Mouse (Mus musculus): Measurements from ENCODE around the gene Cds1. TPM values are rescaled to one million over a fixed set of nuclear protein-coding genes. Genes with fewer than 3 reads are reported as not detected.

Cds1 gene
- polyA plus RNA-seq (2012; ENCODE audit: insufficient read depth, insufficient read length, missing spikeins): 16.3 and 16.4 TPM in 2 replicates

DNA sequence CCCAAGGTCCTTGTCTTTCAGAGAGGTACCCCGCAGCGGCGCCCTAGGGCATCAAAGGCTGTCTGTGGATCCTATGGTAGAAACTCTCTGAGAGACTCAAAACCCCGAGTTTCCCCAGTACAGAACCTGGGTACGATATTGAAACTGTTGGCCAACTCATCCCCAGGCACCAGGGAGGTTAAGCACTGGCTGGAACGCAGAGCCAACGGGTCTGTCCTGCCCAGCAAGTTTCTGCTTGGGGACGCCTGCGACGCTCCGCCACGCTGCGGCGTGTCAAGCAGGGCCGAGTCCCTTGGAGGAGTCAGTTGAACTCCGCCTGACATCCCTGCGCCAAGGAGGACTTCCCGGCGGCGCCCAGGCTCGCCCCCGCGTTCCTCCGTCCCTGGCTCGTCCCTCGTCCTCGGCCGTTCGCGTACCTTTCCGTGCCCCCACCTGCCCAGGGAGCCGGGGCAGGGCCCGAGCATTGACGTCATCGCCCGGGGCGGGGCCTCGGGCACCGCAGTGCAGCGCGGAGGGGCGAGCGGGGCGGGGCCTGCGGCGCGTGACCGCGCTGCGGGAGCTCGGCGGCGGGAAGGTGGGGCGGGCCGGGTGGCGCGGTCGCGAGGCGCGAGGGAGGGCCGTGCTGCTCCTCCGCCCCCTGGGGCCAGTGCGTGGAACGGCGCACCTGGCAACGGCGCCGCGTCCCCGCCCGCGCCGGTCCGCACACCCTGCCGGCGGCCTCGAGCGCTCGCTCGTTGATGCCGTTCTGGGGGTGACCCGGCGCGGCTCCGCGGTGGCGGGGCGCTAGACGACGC is at the start of gene Cds1:
Gene Cds1 (plus strand): TSS at position 577 of the 794 bp plus-strand sequence.
- peak within 1 kb of the TSS; percentile 81 for H3K27ac ChIP-seq (replicated peaks; ENCODE audit: low read depth, low read length)
- H3K4me3 ChIP-seq (ENCODE audit: insufficient read depth, low read depth, low read length): peak within 1 kb of the TSS; percentile 87
- H3K4me1 ChIP-seq (ENCODE audit: control insufficient read depth, insufficient read depth, insufficient read length, low read length): no peaks in the 10 kb centered on the region

DNA sequence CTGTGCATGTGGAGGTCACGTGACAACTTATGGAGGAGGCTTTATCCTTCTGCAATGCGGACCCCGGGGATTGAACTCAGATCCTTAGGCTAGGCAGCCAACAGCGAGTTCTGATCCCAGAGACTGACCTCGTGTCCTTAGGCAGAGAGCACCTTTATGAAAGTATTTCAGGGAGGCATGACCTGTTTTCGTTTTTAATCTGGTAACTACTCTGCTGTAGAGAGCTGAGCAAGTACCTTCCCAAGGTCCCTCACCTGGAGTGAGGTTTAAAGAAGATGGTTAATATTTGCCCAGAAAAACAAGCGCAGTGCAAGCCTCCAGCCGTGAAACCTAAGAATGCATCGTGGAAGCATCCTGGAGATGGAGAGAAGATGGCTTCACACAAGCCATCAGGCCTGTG is 40.7 kb upstream of the Cds1 start:
- H3K27ac ChIP-seq (replicated peaks; ENCODE audit: low read depth, low read length): no peak overlapping the region
- H3K4me3 ChIP-seq (ENCODE audit: insufficient read depth, low read depth, low read length): no peak overlapping the region
- H3K4me1 ChIP-seq (ENCODE audit: control insufficient read depth, insufficient read depth, insufficient read length, low read length): no peaks in the 10 kb centered on the region

DNA sequence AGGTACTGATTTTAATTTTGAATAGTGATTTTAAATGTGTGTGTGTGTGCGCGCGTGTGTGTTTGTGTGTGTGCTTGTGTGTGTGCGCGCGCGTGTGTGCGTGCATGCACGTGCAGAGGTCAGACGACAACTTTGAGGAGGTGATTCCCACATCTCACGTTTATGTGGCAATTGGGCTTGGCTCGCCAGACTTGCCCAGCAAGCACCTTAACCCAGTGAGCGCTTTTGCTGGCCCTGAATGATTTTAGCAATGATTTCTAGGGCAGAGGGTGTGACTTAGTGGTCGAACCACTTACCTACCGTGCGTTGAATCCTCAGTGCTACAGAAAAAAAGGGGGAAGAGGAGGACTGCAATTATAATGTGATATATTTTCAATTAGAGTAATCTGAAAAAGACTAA is 40.2 kb upstream of the Cds1 start:
- Histone ChIP-seq H3K27ac (replicated peaks; ENCODE audit: low read depth, low read length) (no peak overlapping the region), H3K4me1 (ENCODE audit: control insufficient read depth, insufficient read depth, insufficient read length, low read length) (no peaks in the 10 kb centered on the region), H3K4me3 (ENCODE audit: insufficient read depth, low read depth, low read length) (no peak overlapping the region)

DNA sequence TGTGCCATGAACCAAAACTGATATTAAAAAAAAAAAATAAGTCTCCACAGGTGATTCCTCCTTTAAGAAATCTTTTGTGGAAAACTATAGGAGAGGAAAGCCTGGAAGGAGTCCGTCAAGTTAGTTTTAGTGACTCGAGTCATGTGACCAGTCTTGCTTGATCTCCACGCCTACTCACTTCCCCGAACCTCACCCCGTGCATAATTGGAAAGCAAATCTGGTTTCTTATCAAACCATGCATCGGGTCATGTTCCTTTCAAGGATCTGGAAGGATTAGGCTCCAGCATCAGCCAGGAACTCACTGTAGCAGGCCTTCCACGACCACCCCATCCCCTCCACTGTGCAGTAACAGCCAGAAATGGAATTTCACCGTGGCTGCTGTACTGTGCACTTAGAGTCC is 39.2 kb upstream of the Cds1 start:
- H3K27ac ChIP-seq (replicated peaks; ENCODE audit: low read depth, low read length): no peak overlapping the region
- no peak overlapping the region for H3K4me3 ChIP-seq (ENCODE audit: insufficient read depth, low read depth, low read length)
- no peaks in the 10 kb centered on the region for H3K4me1 ChIP-seq (ENCODE audit: control insufficient read depth, insufficient read depth, insufficient read length, low read length)

DNA sequence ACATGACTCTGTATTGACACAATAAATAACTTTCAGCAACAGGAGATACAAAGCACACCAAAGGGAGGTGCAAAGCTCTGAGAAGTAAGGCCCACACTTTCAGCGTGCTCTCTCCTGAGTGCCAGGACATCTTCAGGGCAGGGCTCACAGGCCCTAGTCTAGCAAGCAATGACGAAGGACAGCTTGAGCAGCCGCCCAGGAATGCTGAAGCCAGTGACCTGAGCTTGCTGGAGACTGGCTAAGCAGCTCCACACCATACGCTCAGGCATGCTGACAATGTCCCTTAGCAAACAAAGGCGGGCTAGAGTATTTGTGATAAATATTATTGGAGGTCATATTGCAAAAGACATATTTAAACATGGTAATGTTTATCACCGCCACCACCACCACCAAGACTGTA is 38.6 kb upstream of the Cds1 start:
- H3K4me1 ChIP-seq (ENCODE audit: control insufficient read depth, insufficient read depth, insufficient read length, low read length): no peaks in the 10 kb centered on the region
- no peak overlapping the region for H3K4me3 ChIP-seq (ENCODE audit: insufficient read depth, low read depth, low read length)
- H3K27ac ChIP-seq (replicated peaks; ENCODE audit: low read depth, low read length): no peak overlapping the region

DNA sequence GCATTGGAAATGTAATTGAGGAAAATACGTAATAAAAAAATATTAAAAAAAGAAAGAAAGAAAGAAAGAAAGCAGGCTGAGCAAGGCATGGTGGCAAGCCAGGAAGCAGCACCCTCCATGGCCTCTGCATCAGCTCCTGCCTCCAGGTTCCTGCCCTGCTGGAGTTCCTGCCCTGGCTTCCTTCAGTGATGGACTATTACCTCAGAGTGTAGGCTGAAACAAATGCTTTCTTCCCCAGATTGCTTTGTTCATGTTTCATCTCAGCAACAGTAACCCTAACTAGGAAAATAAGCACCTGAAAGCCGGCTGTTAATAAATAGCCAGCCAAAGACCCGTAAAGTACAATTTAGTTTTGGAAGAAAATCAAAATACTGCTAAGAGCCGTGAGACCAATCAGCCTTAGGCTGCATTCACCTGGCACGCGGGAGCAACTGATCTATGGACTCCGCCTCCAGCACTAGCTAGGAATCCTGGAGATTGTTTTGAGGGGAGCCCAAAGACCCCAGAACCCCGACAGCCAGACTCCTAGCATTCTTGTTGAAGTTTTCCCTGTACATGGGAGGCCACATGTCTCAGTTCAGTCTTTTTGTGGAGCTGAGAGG is 36.5 kb upstream of the Cds1 start:
- H3K4me3 ChIP-seq (ENCODE audit: insufficient read depth, low read depth, low read length): no peak overlapping the region
- H3K27ac ChIP-seq (replicated peaks; ENCODE audit: low read depth, low read length): no peak overlapping the region
- H3K4me1 ChIP-seq (ENCODE audit: control insufficient read depth, insufficient read depth, insufficient read length, low read length): no peaks in the 10 kb centered on the region

DNA sequence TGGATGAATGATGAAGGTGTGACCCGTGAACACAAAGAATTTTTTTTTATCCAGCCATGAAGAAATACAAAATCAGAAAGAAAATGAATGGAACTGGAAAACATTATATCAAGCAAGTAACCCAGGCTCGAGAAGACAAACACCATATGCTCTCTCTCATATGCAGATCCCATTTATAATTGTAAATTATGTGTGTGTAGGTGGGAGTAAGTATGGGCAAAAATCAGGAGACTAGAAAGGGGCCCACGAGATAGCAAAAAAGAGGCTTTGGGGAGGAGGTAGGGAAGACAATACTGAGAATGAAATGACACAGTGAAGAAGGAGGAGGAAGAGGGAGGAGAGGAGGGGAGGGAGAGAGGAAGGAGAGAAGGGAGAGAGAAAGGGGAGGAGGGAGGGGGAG is 27.6 kb upstream of the Cds1 start:
- Histone ChIP-seq H3K4me1 (ENCODE audit: control insufficient read depth, insufficient read depth, insufficient read length, low read length) (no peaks in the 10 kb centered on the region; the same call in 1 of the 2 replicates), H3K4me3 (ENCODE audit: insufficient read depth, low read depth, low read length) (no peak overlapping the region), H3K27ac (replicated peaks; ENCODE audit: low read depth, low read length) (no peak overlapping the region)

DNA sequence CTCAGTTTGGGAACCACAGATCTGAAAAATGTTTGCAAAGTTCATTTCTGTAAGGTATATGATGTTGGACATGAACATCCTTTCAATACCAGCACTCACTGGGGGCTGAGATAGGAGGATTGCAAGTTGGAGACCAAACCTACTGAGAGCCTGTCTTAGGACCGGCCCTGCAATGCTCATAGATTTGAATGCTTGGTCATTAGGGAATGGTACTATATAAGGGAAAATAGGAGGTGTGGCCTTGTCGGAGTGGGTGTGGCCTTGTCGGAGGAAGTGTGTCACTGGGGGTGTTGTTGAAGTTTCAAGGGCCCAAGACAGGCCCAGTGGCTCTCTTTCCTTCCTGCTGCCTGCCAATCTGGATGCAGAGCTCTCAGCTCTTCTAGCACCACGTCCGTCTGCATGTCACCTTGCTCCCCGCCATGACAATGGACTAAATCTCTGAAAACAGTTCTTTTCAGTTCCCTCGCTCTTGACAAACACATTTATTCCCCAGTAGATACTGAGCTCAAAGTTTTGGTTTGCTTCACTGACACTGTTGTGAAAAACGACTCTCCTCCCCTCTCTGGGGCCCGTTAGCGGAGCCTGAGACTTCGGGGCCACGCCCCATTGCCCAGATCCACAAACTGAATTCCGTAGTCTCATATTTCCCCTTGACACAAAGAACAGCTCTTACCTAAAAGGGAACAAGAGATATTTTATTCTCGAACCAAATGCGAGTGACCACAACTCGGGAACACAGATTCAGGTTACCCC is 24.3 kb upstream of the Cds1 start:
- Histone ChIP-seq H3K4me1 (ENCODE audit: control insufficient read depth, insufficient read depth, insufficient read length, low read length) (no peaks in the 10 kb centered on the region; the same call in 1 of the 2 replicates), H3K4me3 (ENCODE audit: insufficient read depth, low read depth, low read length) (no peak overlapping the region), H3K27ac (replicated peaks; ENCODE audit: low read depth, low read length) (no peak overlapping the region)

DNA sequence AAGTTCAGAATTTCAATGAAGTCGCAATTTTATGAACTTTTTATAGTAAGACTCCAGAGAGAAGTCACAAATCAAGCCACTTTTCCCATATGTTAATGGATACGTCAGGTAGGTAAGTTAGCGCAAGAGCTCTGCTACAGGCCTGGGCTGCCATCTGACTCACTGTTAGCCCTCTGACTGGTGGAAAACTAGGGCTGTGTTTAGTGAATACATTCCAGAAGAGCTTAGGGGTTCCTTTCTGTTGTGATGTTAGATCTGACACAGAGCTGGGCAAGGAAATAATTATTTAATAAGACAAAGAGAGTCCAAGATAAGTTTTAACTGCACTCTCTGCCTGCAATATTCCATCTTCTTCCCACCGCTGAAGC is 23.7 kb upstream of the Cds1 start:
- Histone ChIP-seq H3K4me3 (ENCODE audit: insufficient read depth, low read depth, low read length) (no peak overlapping the region), H3K4me1 (ENCODE audit: control insufficient read depth, insufficient read depth, insufficient read length, low read length) (no peaks in the 10 kb centered on the region; the same call in 1 of the 2 replicates), H3K27ac (replicated peaks; ENCODE audit: low read depth, low read length) (no peak overlapping the region)

DNA sequence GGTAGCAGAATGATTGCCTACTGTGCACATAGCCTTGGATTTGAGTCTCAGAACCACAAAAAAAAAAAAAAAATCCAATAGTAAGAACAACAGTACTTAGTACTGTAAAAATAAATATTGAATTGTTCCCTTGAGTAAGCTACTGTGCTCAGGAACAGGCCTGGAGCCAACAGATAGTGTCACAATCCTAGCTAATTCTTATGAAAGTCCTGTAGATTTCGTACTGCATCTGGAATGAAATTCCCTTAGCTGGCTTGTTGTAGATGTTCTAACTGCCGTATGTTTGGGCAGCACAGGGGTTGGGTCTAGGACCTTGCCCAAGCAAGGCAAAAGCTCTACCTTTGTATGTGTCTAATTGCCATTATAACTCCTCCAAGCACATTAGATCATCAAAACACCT is 22.9 kb upstream of the Cds1 start:
- no peak overlapping the region for H3K27ac ChIP-seq (replicated peaks; ENCODE audit: low read depth, low read length)
- H3K4me3 ChIP-seq (ENCODE audit: insufficient read depth, low read depth, low read length): no peak overlapping the region
- no peaks in the 10 kb centered on the region; the same call in 1 of the 2 replicates for H3K4me1 ChIP-seq (ENCODE audit: control insufficient read depth, insufficient read depth, insufficient read length, low read length)

DNA sequence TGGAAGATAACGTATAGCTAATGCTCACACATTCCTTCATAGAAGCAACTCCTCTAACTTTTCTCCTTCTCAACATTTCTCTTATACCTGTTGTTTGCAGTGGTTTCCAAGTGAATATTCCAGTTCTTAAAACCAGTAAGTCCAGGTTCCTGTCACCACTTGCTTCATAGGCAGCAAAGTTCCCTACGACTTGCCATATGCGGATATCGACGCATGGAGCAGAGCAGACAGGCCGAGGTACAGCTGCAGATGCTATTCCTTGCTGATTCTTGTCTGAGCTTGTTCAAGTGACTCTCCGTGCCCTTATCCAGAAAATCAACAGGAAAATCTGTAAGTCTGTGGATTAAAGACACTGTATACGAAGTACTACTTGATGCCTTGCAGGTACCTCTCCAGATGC is 22.5 kb upstream of the Cds1 start:
- Histone ChIP-seq H3K27ac (replicated peaks; ENCODE audit: low read depth, low read length) (no peak overlapping the region), H3K4me3 (ENCODE audit: insufficient read depth, low read depth, low read length) (no peak overlapping the region), H3K4me1 (ENCODE audit: control insufficient read depth, insufficient read depth, insufficient read length, low read length) (no peaks in the 10 kb centered on the region; the same call in 1 of the 2 replicates)

DNA sequence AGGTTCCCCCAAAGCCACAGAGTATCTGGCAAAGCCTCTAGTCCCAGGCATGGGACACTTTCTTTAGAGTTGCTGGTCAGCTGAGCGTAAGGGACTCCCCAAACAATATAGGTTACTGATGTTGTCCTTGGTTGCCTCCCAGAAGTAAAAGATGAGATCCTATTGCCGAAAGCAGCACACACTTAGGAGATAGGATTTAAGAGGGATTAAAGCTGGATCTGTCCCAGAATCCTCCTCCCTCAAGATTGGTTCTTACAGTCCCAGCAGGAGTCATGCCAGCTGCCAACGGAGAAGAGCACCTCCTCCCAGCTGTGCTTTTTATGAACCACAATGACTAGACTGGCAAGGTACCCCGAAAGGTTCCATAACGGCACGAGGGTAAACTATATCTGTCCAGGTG is 20.0 kb upstream of the Cds1 start:
- Histone ChIP-seq H3K27ac (replicated peaks; ENCODE audit: low read depth, low read length) (no peak overlapping the region), H3K4me3 (ENCODE audit: insufficient read depth, low read depth, low read length) (no peak overlapping the region), H3K4me1 (ENCODE audit: control insufficient read depth, insufficient read depth, insufficient read length, low read length) (no peaks in the 10 kb centered on the region; the same call in 1 of the 2 replicates)

DNA sequence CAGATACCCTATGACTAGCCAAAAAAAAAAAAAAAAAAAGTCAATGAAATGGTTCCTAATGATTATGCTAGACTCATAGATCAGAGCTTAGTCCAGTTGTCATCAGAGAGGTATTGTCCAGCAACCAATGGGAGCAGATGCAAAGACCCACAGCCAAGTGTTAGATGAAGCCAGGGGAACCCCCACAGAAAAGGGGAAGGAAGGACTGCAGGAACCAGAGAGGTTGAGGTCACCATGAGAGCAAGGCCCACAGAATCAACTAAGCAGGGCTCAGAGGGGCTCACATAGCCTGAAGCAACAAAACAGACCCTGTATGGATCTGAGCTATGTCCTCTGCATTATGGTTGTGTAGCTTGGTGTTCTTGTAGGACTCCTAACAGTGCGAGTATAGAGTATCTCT is 11.2 kb upstream of the Cds1 start:
- H3K27ac ChIP-seq (replicated peaks; ENCODE audit: low read depth, low read length): no peak overlapping the region
- H3K4me3 ChIP-seq (ENCODE audit: insufficient read depth, low read depth, low read length): no peak overlapping the region

DNA sequence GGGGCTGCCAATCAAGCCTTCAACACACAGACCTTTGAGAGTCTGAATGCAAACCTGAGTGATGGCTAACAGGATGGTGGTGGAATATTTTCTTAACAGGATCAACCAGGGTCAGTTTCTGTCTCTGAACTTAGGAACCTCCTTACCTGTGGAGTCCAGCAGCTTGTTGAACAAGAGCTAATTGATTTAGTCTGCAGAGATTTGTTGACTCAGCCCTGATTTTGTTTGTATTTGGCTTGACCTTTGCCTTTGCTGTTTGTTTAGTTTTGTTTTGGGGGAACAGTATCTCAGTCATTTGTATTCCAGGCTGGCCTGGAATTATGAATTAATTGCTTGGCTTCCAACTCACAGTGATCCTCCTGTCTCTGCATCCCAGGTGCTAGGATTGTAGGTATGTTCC is 7.3 kb upstream of the Cds1 start:
- H3K4me1 ChIP-seq (ENCODE audit: control insufficient read depth, insufficient read depth, insufficient read length, low read length): no peaks in the 10 kb centered on the region
- no peak overlapping the region for H3K4me3 ChIP-seq (ENCODE audit: insufficient read depth, low read depth, low read length)
- no peak overlapping the region for H3K27ac ChIP-seq (replicated peaks; ENCODE audit: low read depth, low read length)

More for the DNA sequence above, 11.2 kb upstream of the Cds1 start:
- H3K4me1 ChIP-seq (ENCODE audit: control insufficient read depth, insufficient read depth, insufficient read length, low read length): no peaks in the 10 kb centered on the region

DNA sequence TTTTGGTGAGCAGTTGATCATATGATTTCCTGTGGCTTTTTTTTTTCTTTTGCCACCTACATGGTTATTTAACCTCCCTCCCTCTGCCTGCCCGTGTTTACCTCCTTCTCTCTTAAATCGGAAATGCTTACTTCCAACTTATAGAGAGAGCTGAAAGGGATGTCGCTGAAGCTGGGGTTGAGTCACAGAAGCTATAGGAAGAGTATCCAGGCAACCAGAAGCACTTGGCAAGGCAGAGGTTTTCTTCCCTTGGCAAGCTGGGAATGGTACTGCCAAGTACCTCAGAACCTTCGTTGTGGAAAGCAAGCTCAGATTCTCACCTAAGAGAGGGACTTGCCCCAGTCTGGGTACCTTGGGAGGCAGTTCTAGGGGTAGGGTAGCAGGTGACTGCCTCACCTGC is 3.2 kb upstream of the Cds1 start:
- no peaks in the 10 kb centered on the region for H3K4me1 ChIP-seq (ENCODE audit: control insufficient read depth, insufficient read depth, insufficient read length, low read length)
- H3K27ac ChIP-seq (replicated peaks; ENCODE audit: low read depth, low read length): no peak overlapping the region
- no peak overlapping the region for H3K4me3 ChIP-seq (ENCODE audit: insufficient read depth, low read depth, low read length)
